Mouse (Mus musculus): Measurements from ENCODE around the gene Coq8a. TPM values are rescaled to one million over a fixed set of nuclear protein-coding genes. Genes with fewer than 3 reads are reported as not detected.

The Coq8a gene
- polyA plus RNA-seq, 1 experiment from 2014 or later: 2.0 TPM

DNA sequence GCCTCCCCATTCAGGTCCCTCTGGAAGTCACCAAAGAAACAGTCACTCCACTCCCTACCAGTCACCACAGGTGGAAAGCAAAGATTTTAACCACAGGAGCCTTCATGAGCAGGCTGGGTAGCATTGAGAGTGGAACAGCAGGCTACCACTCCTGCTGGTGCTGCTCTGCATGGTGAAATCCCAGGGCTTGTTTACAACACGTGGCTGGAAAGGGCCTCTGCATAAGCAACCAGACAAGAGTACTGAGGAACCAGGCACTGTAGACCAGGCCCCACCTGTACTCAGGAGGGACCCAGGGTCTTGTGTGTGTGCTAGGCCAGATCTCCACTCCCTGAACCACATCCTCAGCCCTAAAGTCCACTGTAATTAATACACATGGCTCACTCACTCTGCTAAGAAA, 22.6 kb downstream of the Coq8a start:
- no peak overlapping the region for H3K9ac ChIP-seq (ENCODE audit: low read length)
- no peak overlapping the region for H3K4me2 ChIP-seq (ENCODE audit: low read depth, severe bottlenecking)
- no peak for DNase-seq (ENCODE audit: low spot score)
- no peak overlapping the region for H3K27ac ChIP-seq (replicated peaks; ENCODE audit: low read depth, low read length)
- ATAC-seq (ENCODE audit: insufficient number of reproducible peaks, low FRiP score, low TSS enrichment, low read depth): no peak
- no peaks in the 10 kb centered on the region for H3K9me3 ChIP-seq (ENCODE audit: control insufficient read depth, low read length)
- 35% methylated on average over 1 of the region's 1 CpGs for WGBS
- H3K36me3 ChIP-seq (ENCODE audit: control insufficient read depth, insufficient read depth, low read length): no peaks in the 10 kb centered on the region
- no peaks in the 10 kb centered on the region for H3K27me3 ChIP-seq (ENCODE audit: control insufficient read depth, insufficient read depth, low read length)
- no peak overlapping the region for H3K4me3 ChIP-seq (ENCODE audit: low read depth, low read length)
- no peaks in the 10 kb centered on the region for H3K4me1 ChIP-seq (ENCODE audit: control insufficient read depth, insufficient read depth, low read length)

DNA sequence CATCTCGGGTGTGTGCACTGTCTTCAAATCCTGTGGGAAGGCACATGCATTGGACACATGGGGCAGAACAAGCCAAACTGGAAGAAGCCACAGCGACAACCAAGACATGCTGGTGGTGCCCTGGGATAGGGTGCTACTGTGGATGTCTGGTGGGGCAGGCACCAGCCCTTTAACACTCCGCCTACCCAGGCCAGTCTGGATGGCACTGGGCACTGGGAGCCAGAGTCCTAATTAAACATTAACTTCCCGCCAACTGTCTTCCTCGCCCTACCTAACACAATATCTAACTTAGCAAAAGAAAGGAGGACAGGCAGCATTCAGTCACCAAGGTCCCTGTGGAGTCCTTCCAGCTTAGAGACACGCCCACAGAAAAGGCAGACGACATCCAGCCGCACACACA, 23.8 kb downstream of the Coq8a start:
- DNase-seq (ENCODE audit: low spot score) (no peak), ATAC-seq (ENCODE audit: insufficient number of reproducible peaks, low FRiP score, low TSS enrichment, low read depth) (no peak)
- no peaks in the 10 kb centered on the region for H3K36me3 ChIP-seq (ENCODE audit: control insufficient read depth, insufficient read depth, low read length)
- no peak overlapping the region for H3K27ac ChIP-seq (replicated peaks; ENCODE audit: low read depth, low read length)
- H3K9me3 ChIP-seq (ENCODE audit: control insufficient read depth, low read length): no peaks in the 10 kb centered on the region
- H3K4me3 ChIP-seq (ENCODE audit: low read depth, low read length): no peak overlapping the region
- no peak overlapping the region for H3K9ac ChIP-seq (ENCODE audit: low read length)
- no peaks in the 10 kb centered on the region for H3K4me1 ChIP-seq (ENCODE audit: control insufficient read depth, insufficient read depth, low read length)
- WGBS: 65% methylated on average over 8 of the region's 8 CpGs
- H3K4me2 ChIP-seq (ENCODE audit: low read depth, severe bottlenecking): no peak overlapping the region
- no peaks in the 10 kb centered on the region for H3K27me3 ChIP-seq (ENCODE audit: control insufficient read depth, insufficient read depth, low read length)

DNA sequence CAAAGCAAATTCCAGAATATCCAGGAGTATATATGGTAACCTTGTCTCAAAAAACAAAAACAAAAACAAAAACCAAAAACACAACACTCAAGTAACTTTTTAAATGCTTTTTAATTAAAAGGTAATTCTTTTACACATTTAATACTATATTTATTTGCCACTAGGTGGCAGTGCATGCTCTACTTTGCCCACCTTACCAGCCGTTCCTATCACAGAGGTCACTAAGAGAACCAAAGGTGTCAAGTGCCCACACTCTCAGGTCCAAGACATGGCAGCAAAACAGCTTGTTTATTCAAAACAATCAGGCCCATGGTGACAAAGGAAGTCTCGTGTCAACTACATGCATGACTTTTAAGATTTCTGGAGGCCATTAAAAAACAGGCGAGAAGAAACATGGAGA, 24.2 kb downstream of the Coq8a start:
- no peak for DNase-seq (ENCODE audit: low spot score)
- ATAC-seq (ENCODE audit: insufficient number of reproducible peaks, low FRiP score, low TSS enrichment, low read depth): no peak
- H3K9me3 ChIP-seq (ENCODE audit: control insufficient read depth, low read length): no peaks in the 10 kb centered on the region
- no peaks in the 10 kb centered on the region for H3K4me1 ChIP-seq (ENCODE audit: control insufficient read depth, insufficient read depth, low read length)
- 37% methylated on average over 3 of the region's 3 CpGs for WGBS
- no peak overlapping the region for H3K4me2 ChIP-seq (ENCODE audit: low read depth, severe bottlenecking)
- no peaks in the 10 kb centered on the region for H3K36me3 ChIP-seq (ENCODE audit: control insufficient read depth, insufficient read depth, low read length)
- H3K27me3 ChIP-seq (ENCODE audit: control insufficient read depth, insufficient read depth, low read length): no peaks in the 10 kb centered on the region
- H3K27ac ChIP-seq (replicated peaks; ENCODE audit: low read depth, low read length): no peak overlapping the region
- no peak overlapping the region for H3K4me3 ChIP-seq (ENCODE audit: low read depth, low read length)
- no peak overlapping the region for H3K9ac ChIP-seq (ENCODE audit: low read length)

DNA sequence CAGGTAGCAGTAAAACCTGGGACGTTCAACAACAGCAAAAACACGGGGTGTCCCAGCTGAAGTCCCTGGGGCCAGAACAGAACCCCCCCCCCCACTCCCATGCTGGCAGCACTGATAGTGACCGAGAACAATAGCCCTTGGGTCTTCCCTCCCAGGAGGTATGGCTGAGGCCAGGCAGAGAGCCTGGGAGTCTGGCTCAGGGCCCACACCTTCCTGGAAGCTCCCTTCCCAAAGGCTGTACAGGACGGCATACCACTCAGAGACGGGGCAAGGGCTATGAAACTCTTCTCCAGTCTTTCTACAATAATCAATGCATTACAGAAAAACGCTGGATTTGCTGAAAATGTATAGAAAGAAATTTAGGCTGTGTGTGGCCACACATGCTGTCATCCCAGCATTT, 24.7 kb downstream of the Coq8a start:
- no peak for DNase-seq (ENCODE audit: low spot score)
- Histone ChIP-seq H3K4me2 (ENCODE audit: low read depth, severe bottlenecking) (no peak overlapping the region), H3K27ac (replicated peaks; ENCODE audit: low read depth, low read length) (no peak overlapping the region), H3K36me3 (ENCODE audit: control insufficient read depth, insufficient read depth, low read length) (no peaks in the 10 kb centered on the region), H3K9ac (ENCODE audit: low read length) (no peak overlapping the region), H3K27me3 (ENCODE audit: control insufficient read depth, insufficient read depth, low read length) (no peaks in the 10 kb centered on the region), H3K9me3 (ENCODE audit: control insufficient read depth, low read length) (no peaks in the 10 kb centered on the region), H3K4me3 (ENCODE audit: low read depth, low read length) (no peak overlapping the region), H3K4me1 (ENCODE audit: control insufficient read depth, insufficient read depth, low read length) (no peaks in the 10 kb centered on the region)
- ATAC-seq (ENCODE audit: insufficient number of reproducible peaks, low FRiP score, low TSS enrichment, low read depth): no peak
- 71% methylated on average over 6 of the region's 6 CpGs for WGBS

DNA sequence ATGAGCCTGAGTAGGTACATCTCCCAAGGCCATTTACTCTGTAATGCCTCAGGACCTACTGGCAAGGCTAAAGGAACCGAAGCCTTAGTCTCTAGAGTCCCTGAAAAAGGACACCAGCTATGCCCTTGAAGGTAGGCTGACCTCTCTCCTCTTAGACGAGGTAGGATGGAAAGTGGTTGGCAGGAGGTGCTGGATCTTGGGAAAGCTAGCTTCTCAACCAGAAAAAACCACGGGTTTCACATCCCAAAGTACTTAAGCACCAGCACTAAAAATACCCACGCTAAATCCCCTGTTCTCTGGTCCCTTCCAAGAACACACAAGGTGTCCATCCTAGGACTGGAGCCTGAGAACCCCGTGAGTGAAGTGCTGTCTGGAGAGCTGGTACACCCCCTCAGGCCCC, 26.4 kb downstream of the Coq8a start:
- no peak for ATAC-seq (ENCODE audit: insufficient number of reproducible peaks, low FRiP score, low TSS enrichment, low read depth)
- H3K4me1 ChIP-seq (ENCODE audit: control insufficient read depth, insufficient read depth, low read length): no peaks in the 10 kb centered on the region
- H3K27ac ChIP-seq (replicated peaks; ENCODE audit: low read depth, low read length): no peak overlapping the region
- no peak for DNase-seq (ENCODE audit: low spot score)
- H3K27me3 ChIP-seq (ENCODE audit: control insufficient read depth, insufficient read depth, low read length): no peaks in the 10 kb centered on the region
- H3K4me3 ChIP-seq (ENCODE audit: low read depth, low read length): no peak overlapping the region
- no peak overlapping the region for H3K9ac ChIP-seq (ENCODE audit: low read length)
- WGBS: 82% methylated on average over 5 of the region's 5 CpGs
- H3K9me3 ChIP-seq (ENCODE audit: control insufficient read depth, low read length): no peaks in the 10 kb centered on the region
- no peak overlapping the region for H3K4me2 ChIP-seq (ENCODE audit: low read depth, severe bottlenecking)
- no peaks in the 10 kb centered on the region for H3K36me3 ChIP-seq (ENCODE audit: control insufficient read depth, insufficient read depth, low read length)

DNA sequence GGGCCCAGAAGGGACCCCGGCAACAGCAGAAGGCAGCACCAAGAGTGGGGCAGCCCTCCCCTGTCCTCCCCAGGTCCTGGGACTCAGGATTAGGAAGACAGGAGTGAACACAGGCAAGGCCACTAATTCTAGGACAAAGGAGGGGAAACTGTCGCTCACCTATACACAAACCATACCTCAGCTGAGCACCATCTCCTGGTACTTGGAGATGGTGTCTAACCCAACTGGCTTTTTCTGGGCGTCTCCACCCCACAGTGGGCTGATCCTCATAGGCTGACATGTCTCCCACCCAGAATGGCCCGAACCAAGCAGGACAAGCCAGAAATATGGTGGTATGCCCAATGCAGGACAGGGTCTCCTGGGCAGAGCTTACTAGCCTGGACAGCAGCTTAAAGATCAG, 26.8 kb downstream of the Coq8a start:
- Histone ChIP-seq H3K9me3 (ENCODE audit: control insufficient read depth, low read length) (no peaks in the 10 kb centered on the region), H3K4me3 (ENCODE audit: low read depth, low read length) (no peak overlapping the region), H3K4me1 (ENCODE audit: control insufficient read depth, insufficient read depth, low read length) (no peaks in the 10 kb centered on the region), H3K27ac (replicated peaks; ENCODE audit: low read depth, low read length) (no peak overlapping the region), H3K9ac (ENCODE audit: low read length) (no peak overlapping the region), H3K27me3 (ENCODE audit: control insufficient read depth, insufficient read depth, low read length) (no peaks in the 10 kb centered on the region), H3K4me2 (ENCODE audit: low read depth, severe bottlenecking) (no peak overlapping the region), H3K36me3 (ENCODE audit: control insufficient read depth, insufficient read depth, low read length) (no peaks in the 10 kb centered on the region)
- 95% methylated on average over 4 of the region's 4 CpGs for WGBS
- ATAC-seq (ENCODE audit: insufficient number of reproducible peaks, low FRiP score, low TSS enrichment, low read depth) (no peak), DNase-seq (ENCODE audit: low spot score) (no peak)

DNA sequence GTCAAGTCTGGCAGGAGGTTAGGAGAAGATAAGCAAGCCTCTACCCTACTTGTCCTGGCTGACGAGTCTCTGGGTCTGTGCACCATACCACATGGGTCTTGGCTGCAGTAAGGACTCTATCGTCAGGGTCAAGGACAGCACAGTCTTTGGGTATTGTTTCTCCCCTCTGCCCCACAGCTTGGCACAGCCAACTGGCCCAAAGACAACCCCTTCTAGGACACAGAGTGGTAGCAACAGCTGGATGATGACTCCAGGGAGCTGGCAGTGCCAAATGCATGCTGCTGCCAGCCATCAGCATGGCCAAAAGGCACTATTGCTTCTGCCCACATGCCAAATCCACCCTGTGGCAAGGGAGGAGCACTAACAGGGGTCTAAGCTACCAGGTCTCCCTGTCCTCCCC, 27.5 kb downstream of the Coq8a start:
- no peaks in the 10 kb centered on the region for H3K36me3 ChIP-seq (ENCODE audit: control insufficient read depth, insufficient read depth, low read length)
- H3K4me1 ChIP-seq (ENCODE audit: control insufficient read depth, insufficient read depth, low read length): no peaks in the 10 kb centered on the region
- H3K4me3 ChIP-seq (ENCODE audit: low read depth, low read length): no peak overlapping the region
- H3K9me3 ChIP-seq (ENCODE audit: control insufficient read depth, low read length): no peaks in the 10 kb centered on the region
- no peaks in the 10 kb centered on the region for H3K27me3 ChIP-seq (ENCODE audit: control insufficient read depth, insufficient read depth, low read length)
- H3K9ac ChIP-seq (ENCODE audit: low read length): no peak overlapping the region
- ATAC-seq (ENCODE audit: insufficient number of reproducible peaks, low FRiP score, low TSS enrichment, low read depth) (no peak), DNase-seq (ENCODE audit: low spot score) (no peak)
- 77% methylated on average over 2 of the region's 2 CpGs for WGBS
- H3K27ac ChIP-seq (replicated peaks; ENCODE audit: low read depth, low read length): no peak overlapping the region
- no peak overlapping the region for H3K4me2 ChIP-seq (ENCODE audit: low read depth, severe bottlenecking)

DNA sequence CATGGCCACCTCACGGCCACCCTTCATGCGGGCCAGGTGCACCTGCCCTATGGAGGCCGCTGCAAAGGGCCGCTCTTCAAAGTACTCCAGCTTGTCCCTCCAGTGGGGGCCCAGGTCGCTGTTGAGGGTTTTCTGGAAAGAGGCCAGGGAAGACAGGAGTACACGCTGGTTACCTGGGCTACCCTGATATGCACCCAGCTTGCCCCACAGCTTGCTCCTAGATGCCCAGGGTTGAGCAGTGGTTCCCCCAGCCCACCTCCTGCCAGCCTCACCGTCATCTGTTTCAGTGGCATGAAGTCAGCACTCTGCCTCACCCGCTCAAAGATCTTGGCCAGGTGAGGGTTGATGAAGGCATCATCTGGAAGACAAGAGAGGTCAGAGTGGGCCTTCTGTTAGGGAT, 29.3 kb downstream of the Coq8a start:
- no peak overlapping the region for H3K9ac ChIP-seq (ENCODE audit: low read length)
- H3K4me3 ChIP-seq (ENCODE audit: low read depth, low read length): no peak overlapping the region
- WGBS: 86% methylated on average over 8 of the region's 8 CpGs

DNA sequence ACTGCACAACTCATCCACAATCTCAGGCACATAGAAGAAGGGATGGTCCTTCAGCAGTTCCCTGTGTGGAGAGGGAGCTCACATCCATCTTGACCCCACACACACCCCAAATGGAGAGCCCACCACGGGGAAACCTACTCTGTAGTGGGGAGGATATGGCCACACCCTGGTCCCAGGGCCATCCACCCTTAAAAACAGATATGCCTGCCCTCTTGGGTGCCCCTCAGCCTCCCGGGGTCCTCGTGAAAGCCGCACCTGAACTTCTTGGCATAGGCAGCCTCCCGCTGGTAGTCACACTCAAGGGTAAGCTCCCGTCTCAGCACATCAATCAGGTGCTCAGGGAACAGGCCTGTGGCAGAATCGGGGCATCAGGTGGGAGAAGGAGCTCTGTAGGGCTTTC, 30.2 kb downstream of the Coq8a start:
- no peak for DNase-seq (ENCODE audit: low spot score)
- Histone ChIP-seq H3K27me3 (ENCODE audit: control insufficient read depth, insufficient read depth, low read length) (no peaks in the 10 kb centered on the region), H3K27ac (replicated peaks; ENCODE audit: low read depth, low read length) (no peak overlapping the region), H3K4me2 (ENCODE audit: low read depth, severe bottlenecking) (no peak overlapping the region), H3K4me1 (ENCODE audit: control insufficient read depth, insufficient read depth, low read length) (no peaks in the 10 kb centered on the region), H3K36me3 (ENCODE audit: control insufficient read depth, insufficient read depth, low read length) (no peaks in the 10 kb centered on the region), H3K9me3 (ENCODE audit: control insufficient read depth, low read length) (no peaks in the 10 kb centered on the region), H3K4me3 (ENCODE audit: low read depth, low read length) (no peak overlapping the region), H3K9ac (ENCODE audit: low read length) (no peak overlapping the region)
- 90% methylated on average over 7 of the region's 7 CpGs for WGBS
- no peak for ATAC-seq (ENCODE audit: insufficient number of reproducible peaks, low FRiP score, low TSS enrichment, low read depth)

More for the DNA sequence above, 29.3 kb downstream of the Coq8a start:
- ATAC-seq (ENCODE audit: insufficient number of reproducible peaks, low FRiP score, low TSS enrichment, low read depth): no peak
- DNase-seq (ENCODE audit: low spot score): no peak
- H3K9me3 ChIP-seq (ENCODE audit: control insufficient read depth, low read length): no peaks in the 10 kb centered on the region
- no peaks in the 10 kb centered on the region for H3K4me1 ChIP-seq (ENCODE audit: control insufficient read depth, insufficient read depth, low read length)
- H3K27me3 ChIP-seq (ENCODE audit: control insufficient read depth, insufficient read depth, low read length): no peaks in the 10 kb centered on the region
- no peak overlapping the region for H3K27ac ChIP-seq (replicated peaks; ENCODE audit: low read depth, low read length)
- no peaks in the 10 kb centered on the region for H3K36me3 ChIP-seq (ENCODE audit: control insufficient read depth, insufficient read depth, low read length)
- H3K4me2 ChIP-seq (ENCODE audit: low read depth, severe bottlenecking): no peak overlapping the region

Measured in limb, embryonic 11.5 days (tissue).